Mouse (Mus musculus) embryo, embryonic 10 days (tissue): ENCODE measurements around the gene Cdc34b.

Source experiments
- DNase-seq: peaks from one replicate; pipeline ENCODE4 v3.0.0-alpha.2; 2015; ENCODE audit warnings: low spot score

Gene Cdc34b

DNA sequence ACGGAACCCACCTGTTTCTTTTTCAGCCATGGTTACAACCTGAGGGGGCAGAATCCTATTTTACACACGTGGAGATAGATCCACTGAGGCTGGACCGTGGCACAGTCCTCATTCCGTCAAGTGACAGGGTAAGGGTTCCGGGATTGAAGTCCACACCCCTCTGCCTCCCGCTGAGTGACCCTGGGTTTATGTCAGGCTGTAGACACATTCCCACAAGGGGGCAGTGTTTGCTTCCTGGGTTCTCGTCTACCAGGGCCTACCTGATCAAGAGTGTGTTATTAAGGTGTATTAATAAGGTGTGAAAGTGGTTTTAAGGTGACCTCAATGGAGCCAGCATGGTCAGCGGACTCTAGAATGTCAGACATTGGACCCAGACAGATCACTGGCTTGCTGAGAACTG is 8.8 kb upstream of the Cdc34b start:
- peak; percentile 42 for DNase-seq

DNA sequence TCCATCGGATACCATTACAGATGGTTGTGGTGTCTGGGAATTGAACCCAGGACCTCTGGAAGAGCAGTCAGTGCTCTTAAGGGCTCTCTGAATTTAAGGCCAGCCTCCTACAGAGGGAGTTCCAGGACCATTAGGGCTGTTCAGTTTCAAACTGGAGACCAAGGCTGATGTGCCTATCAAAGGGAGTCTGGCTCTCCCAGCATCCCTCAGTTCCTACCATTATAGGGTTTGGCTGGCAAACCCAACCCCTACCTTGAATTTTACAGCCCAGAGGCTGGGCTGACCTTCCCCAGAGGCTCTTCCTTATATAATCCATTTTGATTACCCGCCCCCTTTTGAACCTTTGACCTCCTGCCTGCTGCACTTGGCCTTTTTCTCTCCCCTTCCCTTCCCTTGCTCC is 5.8 kb upstream of the Cdc34b start:
- no peak for DNase-seq

- no peak for DNase-seq
Measured at GRCm38 (mm10) chr11:94752946-94753713, 11.5 kb downstream of the Cdc34b start.

GRCm38 (mm10) chr11:94759916-94760315 is 18.3 kb downstream of the Cdc34b start:
- DNase-seq = no peak

DNA sequence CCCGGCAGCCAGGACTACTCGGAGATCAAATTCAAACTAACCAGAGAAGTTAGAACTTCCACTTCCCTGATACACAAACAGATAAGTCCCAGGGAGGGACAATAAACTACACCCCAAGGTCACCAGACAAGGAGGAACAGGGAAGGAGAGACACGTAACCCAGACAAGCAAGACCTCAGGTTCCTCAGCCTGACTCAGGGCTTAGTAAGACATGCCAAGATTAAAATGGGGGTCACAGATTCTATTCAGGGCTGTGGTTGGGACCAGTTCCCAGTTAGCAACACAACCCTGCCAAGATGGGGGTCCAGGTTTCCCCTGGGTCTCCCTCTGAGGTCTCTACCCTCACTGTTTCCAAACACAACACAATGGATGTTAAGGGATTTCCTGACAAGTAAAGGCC is 18.8 kb downstream of the Cdc34b start:
- DNase-seq = no peak

- DNase-seq = no peak
Measured at GRCm38 (mm10) chr11:94760799-94761198, 19.2 kb downstream of the Cdc34b start.

GRCm38 (mm10) chr11:94762281-94762680 is 20.7 kb downstream of the Cdc34b start:
- DNase-seq = no peak

GRCm38 (mm10) chr11:94762775-94763174 is 21.2 kb downstream of the Cdc34b start:
- no peak for DNase-seq

DNA sequence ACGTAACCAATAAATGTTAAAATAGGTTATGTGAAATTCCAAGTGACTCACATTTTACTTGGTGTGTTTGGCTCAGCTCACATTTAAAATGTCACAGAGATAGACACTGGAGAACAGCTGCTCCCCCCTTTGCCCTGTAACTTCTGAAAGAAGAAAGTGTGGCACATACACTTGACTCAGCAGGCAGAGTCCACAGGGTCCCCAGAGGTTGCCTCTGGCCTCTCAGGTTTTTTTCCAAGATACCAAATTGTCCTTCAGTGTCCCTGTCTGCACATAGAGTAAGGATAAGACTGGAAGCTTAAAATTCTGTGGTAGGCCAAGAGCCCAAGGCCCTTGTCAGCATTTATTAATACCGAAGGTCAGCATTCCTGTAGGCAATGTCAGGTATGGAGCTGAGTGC is 25.7 kb downstream of the Cdc34b start:
- DNase-seq = no peak

DNA sequence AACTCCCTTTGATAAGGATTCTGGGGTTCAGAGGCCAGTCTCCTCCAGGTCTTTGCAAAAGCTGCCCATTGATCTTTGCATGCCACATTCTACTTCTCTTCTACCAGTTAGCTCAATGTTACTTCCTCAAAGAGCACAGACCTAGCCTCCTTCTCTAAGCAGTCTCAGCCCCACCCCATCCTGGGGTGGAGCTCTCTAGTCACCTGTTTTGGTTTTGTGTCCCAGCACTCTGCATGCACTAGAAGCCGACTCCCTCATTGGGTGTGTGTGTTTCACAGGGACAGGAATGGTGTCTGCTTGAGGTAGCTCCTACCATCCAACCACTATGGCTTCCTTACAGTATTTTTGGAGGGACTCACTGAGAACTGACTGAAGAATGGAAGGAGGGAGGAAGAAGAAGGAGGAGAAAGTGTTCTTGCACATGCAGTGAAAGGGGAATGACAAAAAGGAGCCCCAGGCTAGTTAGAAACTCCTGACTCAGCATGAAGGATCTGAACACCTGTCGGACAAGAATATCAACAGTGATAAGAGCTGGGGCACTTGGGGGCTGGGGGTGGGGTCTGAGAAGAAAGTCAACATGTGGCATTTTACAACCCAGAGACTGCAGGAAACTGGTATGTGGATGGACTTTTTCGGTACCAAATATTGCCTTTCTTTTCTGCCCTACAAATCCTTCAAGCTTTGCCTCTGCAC is 30.9 kb downstream of the Cdc34b start:
- no peak for DNase-seq

DNA sequence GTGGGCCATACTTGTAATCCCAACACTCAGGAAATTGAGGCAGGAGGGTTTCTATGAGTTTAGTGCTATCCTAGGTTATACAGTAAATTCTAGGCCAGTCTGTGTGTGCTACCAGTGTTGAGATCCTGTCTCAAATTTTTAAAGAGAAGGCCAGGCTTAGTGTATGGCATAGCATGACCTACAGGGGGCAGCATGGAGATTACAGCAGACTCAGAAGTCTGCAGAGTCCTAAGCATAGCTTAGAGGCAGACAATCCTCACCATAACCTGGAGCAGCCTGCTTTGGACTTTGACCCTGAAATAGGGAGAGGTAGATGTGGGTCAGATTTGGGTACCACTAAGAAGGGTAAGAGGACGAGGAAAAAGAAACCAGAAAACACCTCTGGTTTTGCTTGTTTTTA is 32.3 kb downstream of the Cdc34b start:
- peak; percentile 23 for DNase-seq

GRCm38 (mm10) chr11:94774887-94775497 is 33.4 kb downstream of the Cdc34b start:
- no peak for DNase-seq

GRCm38 (mm10) chr11:94782603-94783002 is 41.0 kb downstream of the Cdc34b start, which contains the start of gene Tmem92:
Gene Tmem92 (minus strand): TSS chr11:94782703.
- no peak for DNase-seq

DNA sequence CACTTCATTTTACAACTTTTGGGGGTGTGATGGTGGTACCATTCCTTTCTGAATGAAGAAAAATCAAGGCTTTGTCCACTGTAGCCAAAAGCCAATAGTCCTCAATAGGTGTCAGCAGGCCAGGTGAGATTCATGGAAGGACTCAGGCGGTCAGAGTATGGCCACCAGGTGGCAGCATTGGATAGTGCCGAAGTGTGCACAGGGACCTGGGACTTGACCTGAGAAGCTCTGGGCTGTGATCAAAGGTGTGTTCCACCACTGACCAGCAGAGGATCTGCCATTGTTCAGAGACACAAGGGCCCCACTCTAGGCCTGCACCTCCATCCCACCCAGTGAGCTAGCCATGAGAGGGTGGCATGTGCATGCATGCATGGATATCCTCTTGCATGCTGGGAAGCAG is 43.7 kb downstream of the Cdc34b start:
- DNase-seq = peak; percentile 79

- no peak for DNase-seq
Measured at GRCm38 (mm10) chr11:94791700-94792099, 50.1 kb downstream of the Cdc34b start.
